Mouse (Mus musculus): ENCODE data around the gene Kcnip4. TPM values are rescaled to one million over a fixed set of nuclear protein-coding genes. Genes with fewer than 3 reads are reported as not detected.

The Kcnip4 gene
- total RNA-seq, 2 experiments from 2014 or later: 0.21 TPM; not detected in 1

DNA sequence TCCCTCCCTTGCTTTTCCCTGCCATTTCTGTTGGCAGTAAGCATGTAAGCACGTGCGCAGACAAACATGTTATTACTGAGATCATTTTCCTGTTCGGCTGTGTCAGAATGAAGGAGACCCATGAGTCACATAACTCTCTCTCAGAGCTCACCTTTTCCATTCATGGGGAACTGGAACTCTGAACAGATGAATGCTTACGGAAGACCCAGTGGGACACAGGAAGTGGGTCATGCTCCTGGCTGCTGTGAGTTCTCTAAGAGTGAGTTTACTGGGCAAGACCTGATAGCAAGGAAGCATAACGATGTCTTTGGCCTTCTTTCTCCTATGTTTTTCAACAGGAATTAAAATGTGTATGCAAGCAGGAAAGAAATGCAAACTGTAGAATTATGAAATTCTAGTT lies 917.8 kb downstream of the Kcnip4 start:
- no peak for ATAC-seq (replicated peaks; ENCODE audit: poor library complexity)

DNA sequence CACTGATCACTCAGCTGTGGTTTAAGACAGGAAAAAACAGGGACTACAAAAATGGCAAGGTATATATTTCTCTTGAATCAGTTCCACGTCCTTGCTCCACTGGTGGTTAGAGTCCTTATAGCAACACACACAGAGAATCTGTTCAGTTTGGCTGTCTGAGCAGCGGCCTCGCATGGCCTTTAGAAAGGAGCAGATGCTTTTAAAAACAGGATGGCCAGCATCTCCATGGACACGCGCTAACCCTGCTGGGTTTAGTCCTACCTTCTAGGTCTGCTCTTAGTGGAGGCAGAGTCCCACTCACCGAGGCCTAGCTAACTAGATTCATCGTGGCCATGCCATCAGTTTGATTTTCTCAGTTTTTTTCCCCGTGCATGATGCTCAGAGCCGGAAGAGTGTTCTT lies 918.4 kb downstream of the Kcnip4 start:
- no peak for ATAC-seq (replicated peaks; ENCODE audit: poor library complexity)

DNA sequence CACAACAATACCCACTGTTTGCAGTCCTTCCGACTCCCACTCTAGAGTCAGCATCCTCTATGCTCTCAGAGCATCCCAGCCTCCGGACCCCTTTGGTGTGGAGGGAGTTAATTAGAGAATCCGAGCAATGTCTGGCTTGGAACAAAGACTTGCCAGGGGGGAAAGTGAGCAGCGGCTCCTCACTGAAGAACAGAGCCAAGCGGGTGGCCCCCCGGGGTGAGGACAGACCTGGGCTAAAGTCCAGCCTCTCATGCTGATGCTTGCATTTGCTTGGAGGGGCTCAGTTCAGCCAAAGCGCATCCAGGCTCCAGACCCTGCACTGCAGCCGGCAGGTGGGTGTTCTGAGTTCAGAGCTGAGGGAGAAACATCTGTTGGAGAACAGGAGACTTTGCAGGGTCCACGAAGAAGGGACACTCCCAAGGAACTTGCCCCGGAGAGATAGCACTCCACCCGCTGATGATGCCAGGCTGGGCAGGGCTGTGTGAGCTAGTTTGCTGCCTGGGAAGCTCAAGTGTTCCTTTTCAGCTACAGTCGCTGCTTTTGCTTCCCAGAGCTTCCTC lies 925.1 kb downstream of the Kcnip4 start:
- no peak for ATAC-seq (replicated peaks; ENCODE audit: poor library complexity)

DNA sequence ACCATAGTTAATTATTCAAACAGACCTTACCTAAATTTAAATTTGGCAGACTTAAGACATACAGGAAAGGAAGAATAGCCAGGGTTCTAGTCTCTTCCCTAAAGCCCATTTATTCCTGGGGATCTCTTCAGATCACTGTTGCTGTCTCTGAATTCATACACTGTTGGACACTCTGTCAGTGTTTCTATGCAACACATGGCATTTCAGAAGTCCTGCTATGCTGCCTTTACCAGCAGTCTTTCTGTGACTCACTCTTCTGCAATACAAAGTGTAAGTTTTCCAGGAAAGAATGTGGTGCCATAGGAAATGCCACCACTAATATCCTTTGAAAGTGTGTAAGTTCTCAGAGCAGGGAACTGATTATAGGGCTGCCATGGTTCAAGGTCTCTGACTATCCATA lies 936.7 kb downstream of the Kcnip4 start:
- ATAC-seq (replicated peaks; ENCODE audit: poor library complexity): no peak

DNA sequence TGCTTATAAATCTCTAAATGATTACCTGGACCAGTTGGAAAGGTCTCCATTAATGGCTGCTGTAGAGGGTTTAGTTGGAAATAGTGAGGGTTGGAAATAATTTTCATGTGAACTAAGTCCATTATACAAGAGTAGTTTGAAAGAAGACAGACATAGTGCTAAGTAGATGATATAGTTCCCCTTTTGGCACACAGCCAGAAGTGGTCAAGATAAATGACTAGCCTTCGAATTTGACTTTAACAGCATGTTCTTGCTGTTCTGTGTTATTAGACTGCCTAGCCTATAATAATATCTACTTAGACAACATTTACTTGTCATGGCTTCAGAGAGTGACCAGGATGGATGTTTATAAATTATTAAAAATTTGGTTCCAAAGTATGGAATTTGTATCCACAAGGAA lies 941.3 kb downstream of the Kcnip4 start:
- no peak for ATAC-seq (replicated peaks; ENCODE audit: poor library complexity)

DNA sequence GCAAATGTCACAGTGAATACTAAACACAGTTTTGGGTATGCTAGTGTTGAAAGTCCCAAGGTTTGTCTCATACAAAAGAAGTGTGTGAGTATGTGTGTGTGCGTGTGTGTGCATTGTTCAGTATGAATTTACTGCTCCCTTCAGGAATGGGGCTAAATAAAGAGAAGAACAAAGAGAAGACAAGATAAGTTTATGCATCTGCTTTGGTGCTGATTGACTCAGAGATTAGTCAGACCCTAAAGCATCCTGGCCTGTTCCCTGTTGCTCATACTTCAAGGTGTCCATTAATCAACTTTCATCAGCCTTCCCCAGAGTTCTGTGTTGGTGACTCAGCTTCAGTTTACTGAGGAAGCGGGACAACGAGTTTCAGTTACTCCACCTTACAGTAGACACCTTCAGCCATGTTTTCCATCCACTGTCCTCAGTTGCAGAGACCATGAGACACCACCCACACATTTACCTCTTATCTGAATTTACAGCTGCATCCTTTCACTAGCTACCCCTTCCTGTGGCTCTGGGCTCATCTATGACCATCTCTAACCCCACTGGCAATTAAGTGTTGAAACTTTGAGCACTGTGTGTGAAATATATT lies 960.6 kb downstream of the Kcnip4 start:
- no peak for ATAC-seq (replicated peaks; ENCODE audit: poor library complexity)

DNA sequence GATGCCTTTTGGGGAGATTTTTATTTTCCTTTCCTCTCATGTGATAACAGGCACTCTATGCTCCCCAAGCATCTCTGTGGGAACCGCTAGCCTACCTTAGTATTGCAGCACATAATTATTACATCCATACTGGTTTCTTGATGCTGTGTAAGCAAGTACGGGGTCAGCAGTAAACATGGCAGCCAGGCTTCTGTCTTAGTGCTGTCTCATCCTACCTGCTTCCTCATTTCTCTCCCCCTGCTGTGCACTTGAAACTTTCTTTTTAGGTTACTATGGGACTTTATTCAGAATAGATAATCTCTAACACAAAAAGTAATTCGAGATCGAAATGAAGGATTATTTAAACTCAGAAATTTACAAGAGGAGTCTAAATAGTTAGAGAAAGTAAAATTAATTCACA lies 973.0 kb downstream of the Kcnip4 start:
- ATAC-seq (replicated peaks; ENCODE audit: poor library complexity): no peak

DNA sequence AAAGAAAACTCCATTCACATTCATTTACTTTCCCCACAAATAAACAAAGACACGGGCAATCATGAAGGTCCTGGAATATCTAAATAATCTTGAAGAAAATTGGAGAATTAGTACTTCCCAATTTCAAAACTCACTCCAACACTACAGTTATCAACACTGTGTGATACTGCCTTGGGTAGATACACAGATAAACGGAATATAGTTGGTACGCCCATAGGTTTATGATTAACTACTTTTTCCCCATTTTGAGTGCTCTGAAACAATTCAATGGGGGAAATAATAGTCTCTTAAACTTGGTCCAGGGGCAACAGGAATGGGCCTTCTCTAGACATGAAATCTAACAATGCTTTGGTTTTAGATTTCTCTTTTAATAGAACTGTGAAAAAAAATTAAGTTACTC lies 978.9 kb downstream of the Kcnip4 start:
- no peak for ATAC-seq (replicated peaks; ENCODE audit: poor library complexity)

DNA sequence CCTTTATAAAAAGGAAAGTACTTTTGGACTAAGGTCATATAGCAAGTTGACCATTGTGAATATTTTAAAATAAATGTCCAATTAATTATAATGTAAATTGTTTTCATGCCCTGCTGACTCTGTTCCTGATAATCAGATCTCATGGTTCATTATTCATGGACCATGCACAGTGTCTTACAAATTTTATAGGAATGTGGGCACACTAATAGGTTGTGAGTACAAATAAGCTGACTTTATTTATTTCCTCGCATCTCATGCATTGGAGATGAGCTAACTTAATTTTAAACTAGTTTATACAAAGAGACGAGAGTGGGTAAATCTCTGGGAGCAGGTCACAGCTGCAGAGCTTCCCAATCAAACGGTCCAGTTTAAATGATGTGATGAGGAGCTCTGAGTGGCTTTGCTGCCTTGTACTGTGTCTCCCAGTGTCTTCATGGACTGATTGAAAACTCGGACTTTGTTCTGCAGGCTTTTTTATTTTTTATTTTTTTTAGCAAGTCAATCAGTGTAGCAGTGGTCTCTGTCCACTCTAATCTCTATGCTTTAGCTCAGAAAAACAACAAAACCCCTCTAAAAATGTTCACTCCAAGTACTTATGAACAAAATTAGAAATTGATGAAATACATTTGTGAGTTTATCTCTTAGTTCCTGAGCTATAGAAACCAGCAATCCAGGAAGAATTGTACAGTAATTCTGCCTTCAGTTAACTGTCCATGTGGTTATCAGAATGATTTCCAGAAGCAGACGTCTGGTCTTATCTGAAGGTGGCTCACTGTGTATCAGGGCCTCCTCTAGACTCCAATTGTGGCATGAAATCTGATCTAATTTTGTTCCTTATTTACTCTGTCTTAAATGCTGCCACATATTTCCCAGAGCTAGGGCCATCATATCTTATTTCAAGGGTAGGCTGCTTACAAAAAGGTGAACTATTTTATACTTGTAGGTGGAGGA lies 979.6 kb downstream of the Kcnip4 start:
- no peak for ATAC-seq (replicated peaks; ENCODE audit: poor library complexity)

DNA sequence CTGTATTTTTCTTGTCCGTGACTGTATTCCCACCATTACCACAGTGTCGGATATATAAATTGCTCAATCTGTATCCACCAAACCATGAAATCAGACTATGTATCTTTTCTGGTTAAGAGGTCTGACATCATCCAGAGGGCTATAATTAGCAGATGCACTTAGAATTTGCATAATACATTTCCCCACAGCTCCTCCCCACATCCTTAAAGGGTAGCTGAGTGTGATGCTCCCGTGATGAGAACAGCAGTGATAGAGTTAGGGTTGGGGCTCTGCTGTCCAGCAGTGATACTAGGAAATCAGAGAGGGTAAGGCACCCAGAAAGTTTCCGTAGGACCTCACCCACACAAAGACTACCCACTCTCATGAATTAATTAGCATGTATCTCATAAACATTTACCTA lies 1006.7 kb downstream of the Kcnip4 start:
- no peak for ATAC-seq (replicated peaks; ENCODE audit: poor library complexity)

DNA sequence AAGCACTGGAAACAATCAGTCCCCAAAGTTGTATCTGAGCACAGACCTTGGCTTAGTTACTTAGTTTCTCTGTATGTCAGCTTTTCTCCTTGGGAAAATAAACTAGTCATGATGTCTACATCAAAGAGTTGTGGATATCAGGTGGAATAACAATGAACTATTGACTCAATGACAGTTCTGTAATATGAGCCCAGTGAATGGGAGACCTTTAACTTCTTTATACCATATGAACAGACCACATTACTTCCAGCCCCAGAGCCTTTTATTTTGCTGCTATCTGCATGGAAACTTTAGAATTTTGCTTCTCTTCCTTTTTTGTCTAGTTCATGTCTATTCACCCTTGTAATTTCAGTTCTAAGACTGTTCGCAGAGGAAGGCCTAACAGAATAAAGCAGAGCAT lies 1011.4 kb downstream of the Kcnip4 start:
- ATAC-seq (replicated peaks; ENCODE audit: poor library complexity): no peak

DNA sequence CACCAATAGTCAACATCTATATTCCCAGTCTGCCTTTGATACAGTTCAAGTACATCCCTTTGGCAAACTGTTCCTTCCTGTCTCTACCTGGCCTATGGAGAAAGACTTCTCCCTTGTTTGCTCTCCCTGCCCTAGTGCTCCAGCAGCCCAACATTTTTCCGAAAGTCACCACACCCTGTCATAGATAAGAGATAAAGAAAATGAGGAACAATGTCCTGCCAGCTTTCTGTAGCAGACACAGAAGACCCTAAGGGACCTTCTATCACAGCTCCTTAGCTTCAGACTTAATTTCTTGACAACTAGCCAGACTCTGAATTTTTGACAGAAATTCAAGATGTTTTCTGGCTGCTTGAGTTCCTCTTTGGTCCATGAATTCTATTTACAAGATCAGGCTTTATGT lies 1013.4 kb downstream of the Kcnip4 start:
- ATAC-seq (replicated peaks; ENCODE audit: poor library complexity): no peak

DNA sequence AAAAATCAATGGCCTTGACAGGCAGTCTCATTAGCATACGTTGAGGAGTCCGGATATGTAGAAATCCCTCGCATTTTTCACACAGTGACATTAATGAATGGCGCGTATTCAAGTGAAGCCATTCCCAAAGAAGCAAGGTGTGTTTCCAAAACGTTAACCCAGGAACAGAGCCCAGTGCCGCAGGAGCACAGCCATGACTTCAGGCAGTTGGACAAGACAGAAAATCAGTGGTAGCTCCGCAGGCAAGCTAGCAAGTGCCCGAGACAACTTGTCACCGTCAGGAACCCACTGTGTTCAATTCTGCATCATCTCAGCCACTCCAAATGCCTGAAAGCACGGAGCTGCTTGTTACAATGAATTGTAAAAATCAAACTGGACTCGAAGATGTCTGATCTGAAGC lies 1014.5 kb downstream of the Kcnip4 start:
- no peak for ATAC-seq (replicated peaks; ENCODE audit: poor library complexity)

DNA sequence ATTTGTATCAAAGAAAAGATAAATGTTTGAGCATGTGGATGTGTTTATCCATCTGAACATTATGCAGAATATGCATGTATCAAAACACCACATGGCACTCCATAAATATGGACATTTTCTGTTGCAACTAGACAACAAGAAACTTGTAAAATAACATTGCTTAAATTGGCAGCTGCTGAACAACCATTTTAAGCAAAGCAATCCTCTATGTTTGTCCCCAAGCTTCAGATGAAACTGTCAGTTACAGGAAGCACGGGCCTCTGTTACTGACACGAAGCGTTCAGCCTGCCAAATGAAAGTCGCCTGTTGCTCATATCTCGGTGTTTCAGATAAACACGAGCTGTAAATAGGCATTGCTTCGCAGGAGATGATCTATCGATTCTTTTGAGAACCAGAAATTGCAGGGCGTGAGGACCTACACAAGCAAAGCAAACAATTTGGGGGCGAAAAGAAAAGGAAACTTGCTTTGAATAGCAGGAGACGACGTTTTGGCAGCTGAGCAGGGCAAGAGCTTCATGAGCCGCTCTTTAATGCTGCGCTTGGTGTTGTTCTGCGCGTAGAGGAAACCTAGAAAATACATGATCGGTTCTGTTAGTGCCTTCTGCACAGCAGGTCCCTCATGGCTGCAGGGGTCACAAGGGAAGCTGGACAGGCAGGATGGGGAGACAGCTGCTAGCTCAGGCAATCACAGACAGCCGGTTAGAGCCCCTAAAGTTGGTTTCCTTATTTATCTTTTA lies 1015.3 kb downstream of the Kcnip4 start:
- ATAC-seq (replicated peaks; ENCODE audit: poor library complexity): no peak

DNA sequence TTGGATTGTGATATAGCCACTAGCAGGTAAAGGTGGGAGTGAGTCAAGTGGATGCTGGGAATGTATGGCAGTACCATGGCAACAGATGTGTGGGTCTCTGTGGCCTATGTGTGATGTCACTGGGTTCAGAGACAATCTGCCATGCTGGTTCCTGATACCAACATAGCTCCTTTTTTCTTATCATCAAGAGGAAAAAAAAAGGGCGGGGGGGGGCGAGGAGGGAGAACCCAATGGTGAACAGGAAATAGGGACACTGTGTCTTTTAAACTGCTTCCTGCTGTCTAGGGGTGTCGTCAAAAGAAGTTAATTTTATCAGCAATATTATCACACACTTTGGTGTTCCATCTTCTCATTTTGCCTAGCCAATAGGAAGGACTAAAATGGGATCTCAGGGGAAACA lies 1021.6 kb downstream of the Kcnip4 start:
- no peak for ATAC-seq (replicated peaks; ENCODE audit: poor library complexity)

DNA sequence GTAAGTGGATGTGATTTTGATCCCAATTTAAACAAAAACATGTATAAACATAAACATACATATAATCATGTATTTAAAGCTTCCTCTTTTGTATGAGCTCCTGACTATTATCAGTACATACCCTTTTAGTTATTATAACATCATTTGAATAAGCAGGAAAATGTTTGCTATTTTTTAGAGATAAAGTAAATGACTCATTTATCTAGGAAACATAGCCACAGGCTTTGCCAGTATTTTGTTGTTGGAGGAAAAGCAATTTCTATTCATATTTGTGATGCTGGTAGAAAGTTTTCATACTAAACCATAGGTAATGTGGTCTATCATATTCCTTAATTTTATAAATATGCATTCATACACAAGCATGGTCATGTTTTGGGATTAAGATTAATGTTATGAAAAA lies 1022.3 kb downstream of the Kcnip4 start:
- no peak for ATAC-seq (replicated peaks; ENCODE audit: poor library complexity)

DNA sequence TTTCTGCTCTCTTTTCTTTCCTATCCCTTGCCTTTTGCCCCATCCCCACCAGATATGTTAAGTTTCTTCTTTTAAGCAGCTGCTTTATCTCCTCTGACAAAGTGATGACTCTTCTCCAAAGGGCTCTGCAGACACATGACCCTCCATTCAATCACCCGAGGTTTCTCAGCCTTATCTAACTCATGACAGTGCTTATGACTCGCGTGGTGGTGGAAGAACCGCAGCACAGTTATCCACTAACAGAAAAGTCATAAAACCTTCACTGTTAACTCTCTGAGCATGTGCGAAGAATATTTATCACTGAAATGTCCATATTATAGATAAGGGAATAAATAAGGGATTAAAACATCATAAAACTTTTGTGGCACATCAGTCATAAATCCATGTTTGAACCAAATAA lies 1024.5 kb downstream of the Kcnip4 start:
- ATAC-seq (replicated peaks; ENCODE audit: poor library complexity): no peak

DNA sequence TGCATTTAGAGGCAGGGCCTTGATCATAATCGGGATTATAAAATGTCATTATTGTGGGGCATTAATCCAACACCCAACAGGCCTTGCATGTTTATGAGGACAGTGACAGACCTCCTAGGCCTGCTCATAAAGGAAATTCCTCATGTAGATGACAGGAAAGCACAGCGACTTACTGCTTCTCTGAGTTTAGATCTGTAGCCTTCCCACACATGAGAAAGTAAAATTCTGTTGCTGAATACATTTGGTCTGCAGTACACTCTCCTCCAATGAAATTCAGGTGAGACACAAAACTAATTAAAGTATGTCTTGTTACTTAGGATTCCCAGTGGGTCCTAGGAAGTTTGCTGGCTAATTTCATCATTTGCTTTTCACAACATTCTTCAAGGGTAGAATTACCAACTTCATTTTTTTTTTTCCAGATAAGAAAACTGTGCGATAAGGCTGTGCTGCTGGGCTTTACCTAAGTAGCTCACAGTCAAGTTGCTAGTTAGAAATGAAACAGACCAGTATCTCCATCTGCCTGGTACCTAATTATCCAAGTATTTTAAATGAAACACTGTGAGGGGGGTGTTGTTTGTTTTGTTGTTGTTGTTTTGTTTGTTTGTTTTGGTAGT lies 1033.7 kb downstream of the Kcnip4 start:
- ATAC-seq (replicated peaks; ENCODE audit: poor library complexity): no peak

DNA sequence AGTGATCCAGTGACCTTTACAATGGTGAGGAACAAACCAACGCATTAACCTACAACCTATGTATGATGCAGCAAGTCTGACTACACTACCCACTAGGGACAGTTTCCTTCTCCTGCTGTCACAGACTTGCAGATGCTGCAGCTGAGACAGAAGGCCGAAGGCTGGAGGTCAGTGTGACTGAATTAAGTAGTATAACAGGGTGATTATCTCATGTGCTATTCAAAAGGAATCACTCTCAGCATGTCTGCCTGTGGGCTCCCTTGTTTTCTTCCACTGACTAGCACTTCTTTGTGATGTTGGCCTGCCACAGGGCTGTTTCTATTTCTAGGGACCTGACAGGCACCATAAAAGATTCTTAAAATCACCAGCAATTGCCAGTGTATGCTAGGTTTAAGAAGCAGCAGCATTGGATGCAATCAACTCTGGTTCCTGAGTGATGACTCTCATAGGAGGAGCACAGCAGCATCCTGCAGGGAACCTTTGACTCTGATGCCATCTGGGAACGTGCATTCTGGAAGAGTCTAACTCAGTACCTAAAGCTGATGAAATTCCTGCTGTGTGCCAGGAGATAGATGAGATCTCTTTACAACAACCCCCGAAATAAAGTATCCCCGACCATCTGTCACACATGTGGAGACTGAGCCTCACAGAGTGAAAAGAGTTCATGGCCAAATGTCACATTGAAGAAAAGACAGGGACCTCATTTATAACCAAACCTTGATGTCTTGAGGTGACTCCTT lies 1035.0 kb downstream of the Kcnip4 start:
- no peak for ATAC-seq (replicated peaks; ENCODE audit: poor library complexity)

DNA sequence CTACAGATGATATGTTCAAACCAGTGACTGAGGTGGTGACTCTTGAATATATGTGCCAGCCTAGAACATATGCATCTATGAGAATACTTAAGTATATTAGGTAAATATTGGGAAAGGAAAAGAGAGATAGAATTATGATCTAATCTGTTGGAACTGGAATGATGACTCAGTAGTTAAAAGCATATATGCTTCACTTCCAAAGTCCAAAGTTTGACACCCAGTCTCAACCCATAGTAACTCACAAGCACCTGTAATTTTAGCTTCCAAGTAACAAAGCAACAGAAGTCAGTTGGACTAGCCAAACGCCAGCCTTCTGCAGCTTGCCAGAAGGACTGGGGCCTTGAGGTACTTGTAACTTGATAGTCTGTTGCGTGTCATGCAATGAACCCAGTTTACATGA lies 1041.6 kb downstream of the Kcnip4 start:
- ATAC-seq (replicated peaks; ENCODE audit: poor library complexity): no peak
